Mouse (Mus musculus) frontal cortex, adult (tissue): ENCODE data around the gene Kif16b.
A peak's percentile ranks its signal among the peaks of the same experiment; 100 is the strongest.

Source experiments
- ATAC-seq: cut with Nextera tagmentation; 2 replicates; pipeline ENCODE4 v1.9.2; 2017; ENCODE audit warnings: mild to moderate bottlenecking, moderate library complexity, mixed read lengths; ENCODE audit not compliant: low TSS enrichment

Gene Kif16b

GRCm38 (mm10) chr2:142900862-142901805, at the start of gene Kif16b:
Gene Kif16b (minus strand): TSS chr2:142901531.
- peak; percentile 80 for ATAC-seq

DNA sequence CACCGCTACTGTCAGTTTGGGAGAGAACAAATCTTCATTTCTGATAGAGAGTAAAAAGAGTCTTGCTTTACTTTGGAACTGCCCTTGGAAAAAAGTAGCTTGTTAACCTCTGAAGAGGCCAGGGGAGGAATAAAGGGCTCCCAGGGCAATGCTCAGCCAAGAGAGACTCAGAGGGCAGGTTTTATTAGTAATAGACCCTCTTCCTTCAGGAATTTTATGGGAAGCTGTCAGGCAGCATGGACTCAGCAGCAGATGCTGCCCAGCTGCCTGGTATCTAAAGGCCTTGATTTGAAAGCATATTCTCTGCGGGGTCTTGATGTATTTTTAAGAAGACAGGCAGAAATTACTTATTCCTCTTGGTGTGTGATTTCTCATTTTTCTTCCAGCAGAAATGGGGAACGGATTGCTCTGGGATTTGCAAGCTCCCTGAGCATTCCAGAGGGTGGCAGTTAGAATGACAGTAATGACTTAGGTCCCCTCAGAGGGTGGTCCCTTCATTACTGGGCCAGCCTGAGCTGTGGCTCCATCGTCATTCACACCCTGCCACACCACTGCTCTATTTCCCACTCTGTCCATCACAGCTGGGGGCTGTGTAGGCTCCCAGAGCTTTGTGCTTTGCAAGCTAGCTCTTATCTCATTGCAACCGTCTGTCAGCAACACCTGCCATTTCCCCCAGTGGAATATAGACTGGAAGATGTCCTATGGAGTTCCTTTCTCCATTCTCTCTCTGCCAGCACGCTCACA, 39.7 kb upstream of the Kif16b start:
- no peak for ATAC-seq

- no peak for ATAC-seq
Observed at GRCm38 (mm10) chr2:142930445-142930844, 29.1 kb upstream of the Kif16b start.

DNA sequence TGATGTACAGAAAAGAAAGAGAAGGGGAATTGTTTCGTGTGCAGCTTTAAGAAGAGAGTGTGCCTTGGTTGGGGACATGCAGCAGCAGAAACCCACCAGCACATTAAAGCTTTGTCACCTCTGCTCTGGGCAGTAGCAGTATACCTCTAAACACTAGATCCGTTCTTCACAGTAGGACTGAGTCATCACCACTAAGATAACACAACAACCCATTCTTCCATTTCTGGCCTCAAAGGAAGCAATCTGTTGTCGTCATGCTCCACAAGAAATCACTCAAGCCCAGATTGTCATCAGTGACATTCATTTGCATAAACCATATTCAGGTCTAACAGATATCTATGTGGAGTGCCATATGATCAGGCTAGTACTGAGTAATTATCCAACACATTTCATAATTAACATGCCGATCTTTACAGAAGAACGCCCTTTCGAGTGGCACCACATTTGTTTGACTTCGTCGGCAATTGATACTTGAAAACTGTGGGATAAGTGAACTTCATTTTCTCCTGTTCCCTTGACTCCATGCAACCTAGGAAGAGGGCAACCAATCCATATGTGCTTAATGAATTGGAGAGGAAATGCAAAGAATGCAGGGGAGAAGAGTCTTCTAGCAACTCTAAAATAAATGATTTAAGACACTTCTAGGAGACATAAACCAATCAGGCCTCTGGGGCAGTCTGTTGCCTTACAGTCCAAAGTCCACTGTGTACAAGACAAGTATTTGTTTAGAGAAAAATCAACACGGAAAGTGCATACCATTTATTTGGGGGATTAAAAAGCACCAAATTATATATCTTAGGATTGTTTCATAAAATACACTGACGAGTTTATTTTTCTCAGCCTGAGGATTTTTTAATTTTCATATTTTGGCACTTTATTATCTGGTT, 28.1 kb upstream of the Kif16b start:
- ATAC-seq = no peak

- 0 out of 2 replicates have a peak, but pooled peaks have one; percentile 38 for ATAC-seq
Observed at GRCm38 (mm10) chr2:142910808-142911388, 9.6 kb upstream of the Kif16b start.

GRCm38 (mm10) chr2:142909213-142909612, 7.9 kb upstream of the Kif16b start:
- no peak for ATAC-seq

- no peak for ATAC-seq
Observed at GRCm38 (mm10) chr2:142907056-142907455, 5.7 kb upstream of the Kif16b start.

DNA sequence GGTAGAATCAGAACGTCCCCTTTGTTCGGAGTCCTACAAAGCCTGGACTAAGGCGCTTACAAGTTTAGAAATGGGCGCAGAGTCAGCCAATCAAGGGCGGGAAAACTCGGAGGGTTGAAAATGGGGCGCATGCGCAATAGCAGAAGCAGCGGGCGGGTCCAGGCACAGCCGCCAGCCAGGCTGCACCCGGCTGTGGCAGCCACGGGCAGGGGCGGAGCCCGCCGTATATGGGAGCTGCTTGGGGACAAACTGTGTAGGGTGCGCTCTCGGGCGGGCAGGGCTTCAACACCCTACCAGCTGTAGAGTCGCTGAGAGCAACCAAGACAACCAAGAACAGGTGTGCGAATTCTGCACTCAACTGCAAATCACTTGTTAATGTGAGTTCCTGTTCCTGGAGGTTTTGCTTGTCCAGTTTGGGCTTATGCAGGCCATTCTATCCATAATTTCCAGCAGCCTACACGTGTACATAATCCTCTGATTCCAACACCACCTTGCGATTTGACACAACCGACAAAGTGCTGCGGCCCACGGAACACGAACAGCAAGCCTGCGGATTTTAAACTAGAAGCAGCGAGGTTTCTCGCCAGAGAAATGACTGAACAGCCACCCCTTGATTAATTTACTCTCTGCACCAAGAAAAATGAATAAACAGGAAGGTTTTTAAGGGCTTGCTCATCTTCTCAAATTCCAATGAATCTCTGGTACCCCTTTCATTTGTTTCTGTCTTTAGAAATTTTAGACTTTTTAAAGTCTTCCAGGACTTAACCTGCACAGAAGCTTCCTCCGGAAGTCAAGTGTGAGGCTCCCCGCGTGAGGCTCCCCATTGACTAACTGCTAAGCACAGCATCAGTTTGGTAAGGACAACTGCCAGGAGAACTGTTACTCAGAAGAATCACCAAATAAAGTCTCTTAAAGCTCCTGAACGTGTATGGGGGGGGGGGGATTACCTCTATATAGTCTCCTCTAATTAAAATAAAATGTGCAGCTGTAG, 1.9 kb upstream of the Kif16b start:
- peak; percentile 94 for ATAC-seq

DNA sequence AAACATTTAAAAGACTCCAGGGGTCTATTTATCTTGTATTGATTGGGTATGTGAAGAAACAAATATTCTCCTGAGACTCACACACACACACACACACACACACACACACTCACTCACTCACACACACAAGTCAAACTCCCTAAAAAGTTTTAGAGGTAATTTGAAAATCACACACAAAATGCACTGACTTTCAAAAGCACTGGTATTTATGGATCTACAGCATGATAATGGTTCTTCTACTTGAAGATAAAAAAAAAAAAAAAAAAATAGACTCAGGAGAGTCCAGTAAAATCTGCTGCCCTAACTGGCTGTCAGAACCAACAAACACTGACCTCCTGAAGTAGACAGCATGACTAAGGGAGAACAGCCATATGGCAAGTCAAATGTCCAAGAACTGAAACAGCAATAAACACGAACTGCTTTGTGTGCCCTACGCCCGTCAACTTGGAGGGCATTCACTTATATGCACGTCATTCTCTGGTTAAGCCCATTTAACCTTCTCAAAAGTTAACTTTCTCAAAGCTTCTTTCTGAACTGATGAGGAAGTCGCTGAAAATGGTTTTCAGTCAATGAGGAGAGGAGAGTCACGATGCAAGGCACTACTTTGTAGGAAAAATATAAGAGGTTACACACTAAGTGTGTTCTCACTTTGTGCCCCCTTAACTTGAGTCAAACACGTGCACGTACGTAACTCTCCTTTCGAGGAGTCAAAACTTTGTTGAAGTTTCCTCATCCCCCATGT, 1.0 kb downstream of the Kif16b start:
- ATAC-seq = no peak

- no peak for ATAC-seq
Observed at GRCm38 (mm10) chr2:142893780-142894179, 7.6 kb downstream of the Kif16b start.

DNA sequence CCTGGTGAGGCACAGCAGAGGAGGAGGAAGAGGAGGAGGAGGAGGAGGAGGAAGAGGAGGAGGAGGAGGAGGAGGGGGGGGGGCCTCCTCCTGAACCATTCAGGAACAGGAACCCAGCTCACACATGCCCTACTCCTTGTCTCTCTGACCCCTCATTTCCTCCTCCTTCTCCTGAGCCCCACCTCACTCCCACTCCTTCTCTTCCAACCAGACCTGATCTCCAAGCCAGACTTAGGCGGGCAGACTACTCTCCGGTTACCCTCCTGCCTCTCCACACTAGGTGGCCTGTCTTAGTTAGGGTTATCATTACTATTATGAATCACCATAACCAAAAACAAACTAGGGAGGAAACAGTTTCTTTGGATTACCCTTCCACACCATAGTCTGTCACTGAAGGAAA, 10.0 kb downstream of the Kif16b start:
- no peak for ATAC-seq

GRCm38 (mm10) chr2:142884456-142884855, 16.9 kb downstream of the Kif16b start:
- ATAC-seq = no peak

GRCm38 (mm10) chr2:142883625-142883994, 17.7 kb downstream of the Kif16b start:
- no peak for ATAC-seq

DNA sequence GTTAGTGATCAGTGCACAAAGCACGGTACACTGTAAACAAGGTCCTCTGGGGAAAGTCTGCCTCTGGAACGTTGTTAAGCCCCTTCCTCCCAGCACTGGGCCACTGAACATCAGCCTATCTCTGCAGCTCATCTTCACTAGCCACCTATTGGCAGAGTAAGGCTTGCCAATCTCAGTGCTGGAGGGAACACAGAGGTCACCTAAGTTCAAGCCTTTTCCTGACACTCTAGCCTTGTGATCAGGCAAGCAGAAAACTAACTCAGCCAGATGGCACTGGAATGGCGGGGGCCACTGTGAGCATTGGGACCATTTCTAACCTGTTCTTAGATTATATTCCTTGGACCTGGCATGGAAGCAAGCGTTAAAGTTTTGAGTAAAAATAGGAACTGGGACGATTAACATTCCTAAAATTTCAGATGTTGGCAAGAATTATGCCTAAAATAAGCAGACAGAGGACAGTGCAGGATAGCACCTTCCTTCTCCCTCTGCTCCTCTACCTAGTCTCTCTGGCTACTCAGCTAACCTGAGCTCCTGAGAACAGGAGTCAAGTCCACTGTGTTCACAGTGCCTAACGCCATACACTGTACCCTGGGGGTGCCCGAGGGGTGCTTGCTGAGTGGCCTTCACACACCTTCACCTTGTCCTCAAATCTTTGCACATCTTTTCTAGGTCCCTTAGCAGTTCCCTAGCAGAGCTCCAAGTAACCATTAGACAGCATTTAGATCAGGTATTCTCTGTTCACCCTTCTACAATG, 18.3 kb downstream of the Kif16b start:
- ATAC-seq = peak; percentile 58

- ATAC-seq = no peak
Observed at GRCm38 (mm10) chr2:142882466-142882865, 18.9 kb downstream of the Kif16b start.

DNA sequence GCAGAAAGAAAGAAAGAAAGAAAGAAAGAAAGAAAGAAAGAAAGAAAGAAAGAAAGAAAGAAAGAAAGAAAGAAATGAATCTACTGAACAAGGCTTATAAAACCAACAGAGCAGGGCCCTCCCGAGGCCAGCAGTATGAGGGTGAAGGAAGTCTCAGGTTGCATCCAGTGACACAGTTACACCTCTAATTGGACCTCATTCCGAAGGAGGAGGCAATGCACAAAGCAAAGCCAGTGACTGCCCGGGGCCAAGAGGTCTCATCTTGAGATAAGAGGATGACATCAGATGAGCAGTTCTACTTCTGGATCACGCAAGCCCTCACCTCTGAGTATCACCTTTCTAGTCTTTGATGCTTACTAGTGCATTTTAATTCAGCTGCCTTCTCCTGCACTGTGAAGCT, 20.2 kb downstream of the Kif16b start:
- 0 out of 2 replicates have a peak, but pooled peaks have one; percentile 2 for ATAC-seq

- no peak for ATAC-seq
Observed at GRCm38 (mm10) chr2:142879257-142879818, 22.0 kb downstream of the Kif16b start.

GRCm38 (mm10) chr2:142876636-142877035, 24.7 kb downstream of the Kif16b start:
- ATAC-seq = no peak
